Mouse (Mus musculus) naive thymus-derived CD4-positive, alpha-beta T cell, adult 2 months (primary cell): ENCODE results near the gene Atxn10.

Experiments
- DNase-seq: peaks from one replicate; pipeline ENCODE4 v3.0.0-alpha.2; 2011; ENCODE audit warnings: low read depth

The Atxn10 gene

DNA sequence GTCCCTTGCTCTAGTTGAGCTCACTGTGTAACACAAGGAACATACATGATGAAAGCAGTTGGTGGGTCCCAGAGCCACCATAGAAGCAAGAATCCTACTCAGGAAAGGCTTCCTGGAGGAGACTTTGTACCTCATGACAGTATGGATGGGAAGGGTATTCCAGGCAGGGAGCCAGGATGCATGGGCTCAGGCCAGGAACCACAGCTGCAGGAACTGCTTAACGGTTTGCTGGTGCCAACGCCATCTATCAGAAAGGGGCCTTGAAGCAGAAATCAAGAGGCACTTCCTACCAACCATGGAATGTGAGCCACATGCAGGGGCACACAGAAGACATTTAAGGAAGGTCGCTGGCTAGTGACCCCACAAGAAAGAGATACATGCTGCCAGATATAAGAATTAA is 138.7 kb downstream of the Atxn10 start:
- no peak for DNase-seq

- DNase-seq, result peak; percentile 71
Observed at GRCm38 (mm10) chr15:85477584-85477983, 141.5 kb downstream of the Atxn10 start.

DNA sequence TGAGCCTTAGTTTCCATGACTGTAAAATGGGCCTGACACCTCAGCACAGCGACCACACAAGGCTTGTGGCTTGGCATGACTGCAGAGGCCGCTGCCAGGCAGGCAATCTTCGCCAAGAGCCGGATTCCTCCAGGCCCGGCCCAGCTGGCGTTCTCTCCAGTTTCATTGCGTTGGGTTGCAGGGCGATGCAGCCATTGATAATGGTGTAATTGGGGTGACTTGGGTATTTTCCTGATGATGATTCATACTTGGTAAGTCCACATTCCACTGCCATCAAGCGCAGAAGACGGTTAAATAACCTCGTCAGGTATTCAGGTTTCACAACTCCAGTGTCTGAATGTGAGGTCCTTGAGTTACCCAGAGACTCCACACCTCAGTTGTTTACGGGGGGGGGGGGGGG is 143.3 kb downstream of the Atxn10 start:
- DNase-seq, result no peak

DNA sequence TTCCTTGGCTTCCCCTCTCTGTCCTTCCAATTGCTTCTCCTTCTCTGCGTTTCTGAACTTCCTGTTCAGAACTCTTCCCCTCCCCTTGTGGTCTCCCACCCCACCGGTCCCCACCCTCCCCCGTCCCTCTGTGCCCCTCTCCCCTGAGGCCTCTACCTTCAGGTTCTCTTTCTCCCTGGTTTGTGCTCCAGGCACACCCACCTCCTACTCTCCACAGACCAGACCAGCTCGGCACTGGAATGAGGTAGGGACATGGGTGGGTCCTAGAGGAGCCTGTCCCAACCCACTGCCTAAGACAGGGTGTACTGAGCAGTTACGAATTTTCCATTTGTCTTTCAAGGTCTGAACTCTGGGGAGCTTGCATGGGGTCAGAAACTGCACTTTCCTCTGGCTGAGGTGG is 143.9 kb downstream of the Atxn10 start:
- no peak for DNase-seq

- DNase-seq, result peak; percentile 12
Observed at GRCm38 (mm10) chr15:85480630-85481029, 144.6 kb downstream of the Atxn10 start.

- DNase-seq, result no peak
Observed at GRCm38 (mm10) chr15:85488900-85489299, 152.9 kb downstream of the Atxn10 start.

- DNase-seq, result no peak
Observed at GRCm38 (mm10) chr15:85489751-85490150, 153.7 kb downstream of the Atxn10 start.

DNA sequence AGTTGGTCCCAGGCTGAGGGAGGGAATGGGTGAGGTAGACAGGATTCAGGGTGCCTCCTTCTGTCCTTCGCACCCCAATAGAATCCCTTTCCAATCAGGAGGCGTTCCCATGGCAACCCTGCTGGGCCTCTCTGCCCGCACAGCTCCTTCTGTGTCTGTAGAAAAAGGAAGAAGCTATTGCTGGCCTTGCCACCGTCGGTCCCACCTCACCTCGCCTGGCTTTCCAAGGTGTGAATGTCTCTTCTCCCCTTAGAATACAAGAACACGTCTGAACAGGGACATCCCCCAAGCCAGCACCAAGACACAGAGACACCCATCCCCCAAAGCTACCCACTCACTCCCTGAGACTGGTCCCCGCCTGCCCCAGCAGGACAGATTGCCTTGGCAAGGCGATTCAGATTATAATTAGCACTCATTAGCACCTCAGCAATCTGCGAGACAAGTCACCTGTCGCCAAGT is 158.1 kb downstream of the Atxn10 start:
- no peak for DNase-seq

DNA sequence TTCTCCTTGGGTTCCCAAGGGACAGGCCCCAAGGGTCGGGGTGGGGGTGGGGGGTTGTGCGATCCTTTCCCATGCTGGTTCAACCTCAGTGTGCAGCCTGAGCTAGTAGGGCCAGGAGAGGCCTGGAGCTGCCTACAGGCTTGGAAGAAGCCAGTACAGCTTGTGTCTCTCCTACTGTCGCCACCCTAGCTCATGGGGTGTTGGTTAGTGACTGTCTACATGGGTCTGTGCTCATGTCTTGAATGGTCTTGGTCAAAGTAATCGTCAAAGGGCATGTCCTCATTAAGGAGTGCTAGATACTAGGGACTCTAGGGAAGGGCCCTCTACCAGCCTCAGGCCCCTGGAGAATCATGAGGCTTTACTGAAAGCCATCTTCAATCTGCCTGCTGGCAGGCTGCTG is 161.5 kb downstream of the Atxn10 start:
- DNase-seq, result no peak

DNA sequence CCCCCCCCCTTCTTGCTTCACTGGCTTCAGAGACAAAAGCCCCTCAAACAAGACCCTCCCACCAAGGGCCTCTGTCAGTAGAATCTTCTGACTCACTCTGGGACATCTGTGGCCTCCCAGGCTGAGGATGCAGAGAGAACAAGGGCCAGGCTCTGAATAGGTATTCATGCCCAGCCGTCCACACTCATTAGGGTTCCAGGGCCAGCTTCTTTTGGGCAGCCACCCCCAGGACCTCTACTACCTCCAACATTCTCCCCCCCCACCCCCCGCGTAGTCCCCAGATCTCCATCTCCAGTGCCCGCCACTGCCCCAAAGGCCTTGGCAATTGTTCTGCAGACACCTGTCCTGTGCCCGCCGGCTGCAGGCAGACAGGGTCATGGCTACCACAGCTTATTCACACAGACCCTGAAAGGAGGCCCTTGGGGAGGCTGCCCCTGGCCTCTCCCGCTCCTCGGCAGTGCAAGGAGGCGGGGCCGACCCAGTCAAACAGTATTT is 162.0 kb downstream of the Atxn10 start:
- no peak for DNase-seq

DNA sequence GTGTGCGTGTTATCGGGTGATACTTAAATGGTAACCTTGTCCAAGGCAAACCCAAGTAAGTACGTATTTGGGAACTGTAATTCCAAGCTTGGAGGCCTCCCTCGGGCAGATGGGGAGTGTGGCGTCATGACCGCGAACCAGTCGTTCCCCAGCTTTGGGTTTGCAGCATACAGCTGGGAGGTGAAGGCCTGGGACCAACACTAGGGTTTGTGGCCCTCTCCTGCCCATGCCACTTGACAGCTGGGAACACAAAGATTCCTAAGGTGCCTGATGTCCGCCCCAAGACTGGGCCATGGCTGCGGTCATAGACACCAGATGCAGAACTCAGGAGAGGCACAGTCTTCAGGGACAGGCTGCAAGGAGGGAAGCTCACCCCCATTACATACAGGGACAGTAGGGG is 164.2 kb downstream of the Atxn10 start:
- no peak for DNase-seq

GRCm38 (mm10) chr15:85503127-85503526 is 167.1 kb downstream of the Atxn10 start, which contains the start of gene 7530416G11Rik:
Gene 7530416G11Rik, minus strand, starts transcription at chr15:85503227.
- DNase-seq, result no peak

GRCm38 (mm10) chr15:85505118-85505925 is 169.3 kb downstream of the Atxn10 start:
- DNase-seq, result no peak

- no peak for DNase-seq
Observed at GRCm38 (mm10) chr15:85506680-85507079, 170.6 kb downstream of the Atxn10 start.

DNA sequence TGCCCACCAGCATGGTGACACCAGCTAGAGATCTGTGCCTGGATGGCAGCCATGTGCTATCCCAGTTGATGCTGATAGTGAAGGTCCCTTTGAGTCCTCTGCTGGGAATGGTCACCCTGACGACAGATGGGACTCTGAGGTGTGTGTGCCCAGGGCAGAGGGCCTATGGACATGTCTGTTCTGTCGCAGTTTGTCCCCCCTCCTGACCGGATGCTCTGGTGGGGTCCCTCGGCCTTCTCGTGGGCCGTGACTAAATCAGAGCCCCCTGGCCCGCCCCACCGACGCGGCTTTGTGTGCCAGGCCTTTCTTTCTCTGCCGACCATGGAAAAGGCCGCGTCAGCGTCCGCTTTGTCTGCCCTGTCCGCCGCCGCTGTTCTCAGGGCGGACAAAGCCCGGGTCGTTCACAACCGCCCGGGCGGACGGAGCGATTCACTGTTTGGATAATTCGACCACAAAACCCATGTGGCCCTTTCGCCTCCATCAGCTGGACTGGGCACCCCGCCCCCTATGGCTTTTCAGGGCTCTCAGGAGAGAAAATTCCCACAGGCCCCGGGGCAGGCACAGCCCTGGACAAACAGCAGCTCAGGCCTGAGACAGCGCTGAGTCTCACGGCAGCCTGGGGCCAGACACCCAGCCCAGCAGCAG is 171.4 kb downstream of the Atxn10 start:
- DNase-seq, result no peak
